Mouse (Mus musculus) G1E (cell line): ENCODE measurements around the gene Pgm5.

Experiments
- CTCF ChIP-seq: IDR thresholded peaks from 2 replicates; pipeline ENCODE4 v1.5.1; 2012; ENCODE audit warnings: low read depth, low read length, inconsistent platforms, mixed read lengths
- GATA1 ChIP-seq: IDR thresholded peaks from 2 replicates; pipeline ENCODE4 v1.6.1; 2012; ENCODE audit warnings: borderline replicate concordance, low read length, inconsistent platforms, mixed read lengths
- GATA2 ChIP-seq: IDR thresholded peaks from 2 replicates; pipeline ENCODE4 v1.6.1; 2012; ENCODE audit warnings: low read depth, low read length, inconsistent platforms, borderline replicate concordance
- POLR2AphosphoS5 ChIP-seq: IDR thresholded peaks from 2 replicates; pipeline ENCODE4 v1.6.1; 2012; ENCODE audit warnings: low read depth, low read length, inconsistent platforms; ENCODE audit not compliant: insufficient replicate concordance
- TAL1 ChIP-seq: conservative IDR thresholded peaks from 2 replicates; pipeline ENCODE4 v1.6.1; 2012; ENCODE audit warnings: low read depth, low read length, inconsistent platforms, mixed read lengths

GRCm38 (mm10) chr19:24794350-24794749, 67.3 kb downstream of the Pgm5 start:
- TF ChIP-seq CTCF (no peak), GATA1 (no peak), POLR2AphosphoS5 (no peak), TAL1 (no peak), GATA2 (no peak)
